Mouse (Mus musculus): ENCODE data around the gene Gm28635.
A peak's percentile ranks its signal among the peaks of the same experiment; 100 is the strongest.

The Gm28635 gene

GRCm38 (mm10) chr2:84637452-84638165, 40.2 kb downstream of the Gm28635 start:
- no peak for DNase-seq (ENCODE audit: low spot score in 2 of 2)

DNA sequence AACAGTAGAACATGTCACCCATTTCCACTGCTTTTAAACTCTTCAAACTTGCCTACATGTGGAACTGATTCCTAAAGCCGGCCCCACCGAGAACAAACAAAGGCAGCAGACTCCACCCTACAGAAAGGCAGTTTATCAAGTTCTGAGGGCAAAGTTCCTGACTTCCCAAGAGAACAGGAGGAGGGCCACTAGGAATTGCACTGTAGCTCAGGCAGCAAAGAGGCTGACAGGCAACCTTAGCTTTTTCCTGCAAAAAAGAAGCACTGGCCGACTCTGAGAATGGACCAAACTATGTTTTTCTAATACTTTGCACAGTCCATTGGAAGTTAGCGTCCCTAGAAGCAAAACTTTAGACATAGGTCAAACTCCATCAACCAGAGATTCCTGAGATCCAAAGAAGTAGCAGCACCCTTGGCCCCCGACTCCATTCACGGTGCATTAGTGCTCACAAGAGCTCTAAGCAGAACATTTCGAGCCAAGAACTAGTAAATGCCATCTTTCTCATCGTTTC, 41.6 kb downstream of the Gm28635 start:
- no peak for DNase-seq (ENCODE audit: low spot score in 2 of 2)

- DNase-seq (ENCODE audit: low spot score in 2 of 2), result no peak
Measured at GRCm38 (mm10) chr2:84635611-84636010, 42.2 kb downstream of the Gm28635 start.

DNA sequence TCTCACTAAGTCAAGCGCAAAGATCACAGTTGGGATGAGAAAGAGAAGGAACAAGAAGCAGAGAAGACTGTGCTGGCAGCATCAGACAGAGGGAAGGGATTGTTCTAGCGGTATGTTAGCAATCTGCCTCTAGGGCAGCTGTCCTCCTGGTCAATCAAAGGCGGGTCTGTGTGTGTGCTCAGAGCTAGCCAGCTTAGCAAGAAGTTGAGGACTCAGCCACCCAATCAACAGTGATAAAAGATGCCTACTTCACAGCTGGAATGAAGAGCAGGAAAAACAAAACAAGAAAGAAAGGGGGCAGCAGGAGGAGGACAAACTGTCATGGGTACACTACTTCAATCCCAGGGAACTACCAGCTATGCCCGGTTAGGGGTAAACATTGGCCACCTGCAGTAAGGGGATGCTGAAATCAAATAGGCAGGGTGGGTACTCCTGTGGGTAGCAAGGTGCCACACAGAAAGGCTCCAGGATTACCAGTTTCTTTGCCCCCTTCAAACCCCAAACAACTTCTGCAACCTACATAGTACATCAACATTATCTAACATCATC, 42.8 kb downstream of the Gm28635 start:
- no peak for DNase-seq (ENCODE audit: low spot score in 2 of 2)

GRCm38 (mm10) chr2:84634006-84634405, 43.8 kb downstream of the Gm28635 start:
- no peak for DNase-seq (ENCODE audit: low spot score in 2 of 2)

DNA sequence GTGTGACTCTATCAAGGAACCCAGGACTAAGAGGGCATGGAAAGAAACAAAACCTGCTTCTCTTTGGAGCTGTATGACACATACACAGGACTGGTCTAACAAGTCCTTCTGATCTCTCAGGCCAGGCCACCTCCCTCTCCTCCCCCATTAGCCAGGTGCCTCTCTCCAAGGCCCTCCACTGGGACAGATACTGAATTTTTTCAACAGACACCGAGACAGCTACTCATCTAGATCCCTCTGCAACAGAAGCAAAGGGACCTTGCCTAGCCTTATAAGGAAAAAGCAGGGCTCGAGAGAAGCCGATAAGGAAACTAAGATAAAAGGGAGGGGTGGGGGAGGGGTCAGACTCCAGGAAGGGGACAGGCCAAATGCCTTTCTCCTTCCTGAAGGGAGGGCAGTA, 44.8 kb downstream of the Gm28635 start:
- DNase-seq (ENCODE audit: low spot score in 2 of 2), result no peak

- DNase-seq (ENCODE audit: low spot score in 2 of 2), result no peak
Measured at GRCm38 (mm10) chr2:84632001-84632400, 45.8 kb downstream of the Gm28635 start.

DNA sequence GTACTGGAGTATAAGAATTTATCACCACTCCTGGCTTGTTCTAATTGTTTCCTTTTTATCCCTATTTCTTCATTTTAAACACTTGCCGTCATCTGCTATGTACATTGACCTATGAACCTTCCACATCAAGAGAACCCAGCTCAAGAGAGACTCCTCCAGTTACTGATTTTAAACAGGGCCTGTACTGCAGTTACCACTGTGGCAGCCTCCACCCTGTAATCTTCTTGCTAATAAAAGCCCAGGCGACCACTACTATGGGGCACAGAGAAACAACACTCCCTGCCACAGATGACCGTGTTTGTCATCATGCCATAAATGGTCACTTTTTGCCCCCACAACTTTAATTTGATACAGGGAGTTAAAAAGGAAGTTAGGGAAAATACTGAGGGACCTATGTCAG, 50.8 kb downstream of the Gm28635 start:
- DNase-seq (ENCODE audit: low spot score in 2 of 2), result no peak

GRCm38 (mm10) chr2:84626366-84626975, 51.4 kb downstream of the Gm28635 start:
- no peak for DNase-seq (ENCODE audit: low spot score in 2 of 2)

DNA sequence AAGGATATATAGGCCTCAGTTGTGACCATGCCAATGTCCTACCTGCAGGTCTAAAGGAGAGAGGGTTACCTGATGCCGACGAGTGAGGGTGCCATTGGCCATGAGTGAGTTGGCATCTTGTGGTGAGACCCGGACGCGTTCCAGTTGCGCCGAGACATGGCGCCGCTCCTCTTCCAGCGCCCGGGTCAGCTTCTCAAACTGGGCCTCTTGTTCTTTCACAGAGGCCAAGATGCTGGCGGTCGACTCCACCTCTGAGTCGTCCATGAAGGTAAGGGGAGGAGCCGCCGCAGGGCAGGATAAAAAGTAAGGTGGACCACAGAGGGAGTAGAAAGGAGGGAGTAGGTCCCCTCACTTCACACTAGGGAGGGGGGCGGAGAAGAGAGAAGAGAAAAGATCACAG, 53.6 kb downstream of the Gm28635 start:
- no peak for DNase-seq (ENCODE audit: low spot score in 2 of 2)

DNA sequence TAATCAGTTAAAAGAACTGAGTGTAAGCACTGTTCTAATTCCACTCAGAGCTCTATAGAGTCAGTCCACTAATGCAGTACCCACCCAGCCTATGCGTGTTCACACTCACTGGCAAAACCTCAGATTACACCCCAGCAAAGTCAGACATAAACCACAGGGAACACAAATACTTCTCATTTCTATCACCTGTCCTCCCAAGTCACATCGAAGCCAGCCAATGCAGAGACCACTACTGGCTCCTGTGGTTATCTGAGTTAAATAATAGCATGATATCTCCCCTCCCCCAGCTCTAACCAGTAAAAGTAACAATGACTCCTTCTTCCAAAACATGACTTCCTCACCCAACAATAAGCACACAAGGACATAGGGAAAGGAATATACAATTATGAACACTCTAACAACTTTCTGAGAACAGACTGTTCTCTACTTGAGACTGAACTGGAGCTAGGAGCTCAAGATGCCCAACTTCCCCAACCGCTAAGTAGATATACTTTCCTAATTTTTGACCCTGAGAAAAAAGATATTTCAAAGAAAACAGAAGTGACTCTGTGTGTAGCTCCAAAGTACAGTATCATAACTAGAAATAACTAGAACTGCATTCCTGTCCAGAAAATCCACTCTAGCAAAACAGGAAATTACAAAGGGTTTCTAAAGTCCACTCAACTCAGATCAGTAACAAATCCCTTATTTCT, 54.3 kb downstream of the Gm28635 start:
- DNase-seq (ENCODE audit: low spot score in 2 of 2), result no peak

DNA sequence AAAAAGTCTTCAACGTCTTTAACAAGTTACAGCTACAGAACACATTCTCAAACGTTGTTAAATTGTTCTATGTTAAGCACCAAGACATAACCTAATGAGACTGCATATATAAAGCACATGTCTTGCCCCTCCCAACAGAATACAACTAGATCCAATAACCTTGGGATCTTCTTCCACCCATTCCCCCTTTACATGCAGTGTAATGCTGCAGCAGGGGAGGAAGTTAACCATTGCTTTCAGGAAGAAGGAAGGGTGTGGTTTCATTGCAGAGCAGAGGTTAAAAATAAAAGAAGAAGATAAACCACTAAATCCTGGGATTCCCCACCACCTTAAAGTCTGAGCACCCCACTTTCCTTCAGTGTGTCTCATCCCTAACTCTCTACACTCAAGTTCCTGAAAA, 55.2 kb downstream of the Gm28635 start:
- no peak for DNase-seq (ENCODE audit: low spot score in 2 of 2)

DNA sequence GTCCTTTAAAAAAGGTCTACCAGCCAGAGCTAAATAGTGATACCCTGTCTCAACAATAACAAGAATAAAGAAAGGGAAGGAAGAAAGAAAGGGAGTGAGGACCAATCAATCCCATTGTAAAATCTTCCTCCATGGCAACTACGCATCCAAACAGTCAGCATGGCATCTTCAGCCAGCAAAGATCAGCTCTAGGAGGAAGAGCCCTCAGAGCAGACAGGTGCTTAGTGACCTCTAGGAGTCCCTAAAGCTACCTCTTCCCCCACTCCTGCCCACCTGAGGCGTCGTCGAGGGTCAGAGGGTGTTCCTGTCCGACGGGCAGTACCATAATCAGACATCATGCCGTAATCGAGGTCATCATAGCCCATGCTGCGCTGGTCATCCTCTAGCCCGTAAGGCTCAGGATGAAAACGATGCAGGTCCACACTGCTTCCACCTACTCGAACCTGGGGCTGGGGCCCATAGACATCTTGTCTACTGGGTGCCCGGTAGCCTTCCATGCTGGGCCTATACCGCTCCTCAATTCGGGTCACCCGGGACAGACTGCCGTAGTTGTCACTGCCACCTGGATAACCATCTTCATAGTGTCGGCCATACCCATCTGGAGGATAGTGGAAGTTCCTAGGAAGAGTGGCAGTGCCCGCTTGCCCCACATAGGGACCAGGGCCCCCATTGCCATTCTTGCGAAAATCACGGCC, 58.0 kb downstream of the Gm28635 start:
- DNase-seq (ENCODE audit: low spot score in 2 of 2), result no peak

DNA sequence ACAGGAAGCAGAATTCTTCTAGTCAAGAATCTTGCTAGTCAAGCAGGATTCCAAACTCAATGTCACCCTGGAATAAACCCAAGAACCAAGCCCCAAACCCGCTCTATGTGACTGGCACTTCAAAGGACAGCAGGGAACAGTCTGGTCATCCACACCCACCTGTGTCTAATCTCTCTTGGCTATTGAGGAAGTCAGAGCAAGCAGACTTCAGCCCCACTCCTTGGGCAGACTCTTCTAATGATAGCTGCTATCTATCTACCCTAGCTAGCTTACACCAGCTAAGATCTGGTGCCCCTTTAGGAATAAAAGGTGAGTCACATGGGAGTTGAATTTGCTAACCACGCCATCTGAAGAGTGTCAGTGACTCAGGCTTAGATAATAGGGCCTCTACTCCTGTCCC, 58.9 kb downstream of the Gm28635 start:
- no peak for DNase-seq (ENCODE audit: low spot score in 2 of 2)

DNA sequence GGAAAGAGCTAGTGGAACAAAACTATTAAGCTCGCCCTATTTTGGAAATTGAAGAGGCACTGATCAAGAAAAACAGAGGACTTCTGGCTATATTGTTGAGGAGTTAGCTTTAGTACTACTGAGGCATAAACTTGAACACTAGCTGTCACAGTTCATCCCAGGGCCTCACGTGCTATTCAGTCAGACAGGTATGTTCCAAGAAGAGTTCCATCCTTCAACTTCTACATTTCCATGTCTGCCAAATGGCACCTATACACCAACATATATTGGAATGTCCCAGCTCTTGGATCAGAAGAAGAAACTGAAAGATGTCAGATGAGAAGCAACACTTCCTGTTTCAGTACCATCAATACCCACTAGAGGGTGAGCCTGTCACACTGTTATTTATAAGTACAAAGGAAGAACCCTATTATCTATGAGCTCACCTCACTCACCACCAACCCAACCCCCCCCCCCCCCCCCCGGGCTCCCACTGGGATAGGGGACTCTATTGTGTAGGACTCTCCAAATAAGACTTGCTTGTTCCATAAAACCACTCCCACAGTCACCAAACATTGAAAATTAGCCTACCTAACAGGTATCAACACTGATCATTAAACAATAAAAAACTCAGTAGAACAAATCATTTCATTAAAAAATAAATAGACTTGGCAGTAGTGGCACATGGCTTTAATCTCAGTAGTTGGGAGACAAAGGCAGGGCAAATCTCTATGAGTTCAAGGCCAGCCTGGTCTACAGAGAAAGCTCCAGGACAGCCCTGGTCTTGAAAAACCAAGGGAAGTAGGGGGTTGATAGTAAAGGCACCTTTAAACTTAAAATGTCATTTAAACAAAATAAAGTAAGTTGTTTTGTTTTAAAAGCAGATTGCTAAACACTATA, 60.0 kb downstream of the Gm28635 start:
- DNase-seq (ENCODE audit: low spot score in 2 of 2), result peak in 1 of 2 experiments; percentile 40

DNA sequence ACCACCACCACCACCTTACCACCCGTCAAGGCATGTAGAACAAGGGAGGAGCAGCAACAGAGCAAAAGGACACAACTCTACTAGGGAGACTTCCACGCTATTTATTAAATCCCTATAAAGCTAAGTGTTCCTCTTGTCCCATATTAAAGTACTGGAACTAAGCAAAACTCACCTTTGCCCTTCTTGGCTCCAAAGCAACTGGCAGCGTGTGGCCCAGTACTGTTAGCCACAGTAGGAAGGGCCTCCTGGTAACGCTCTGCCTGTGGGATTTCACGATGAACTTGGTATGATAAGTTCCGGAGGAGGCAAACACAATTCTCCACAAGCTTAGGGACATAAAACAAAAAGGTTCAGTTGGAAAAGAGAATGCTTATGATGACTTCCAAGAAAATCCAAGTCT, 65.1 kb downstream of the Gm28635 start:
- no peak for DNase-seq (ENCODE audit: low spot score in 2 of 2)

DNA sequence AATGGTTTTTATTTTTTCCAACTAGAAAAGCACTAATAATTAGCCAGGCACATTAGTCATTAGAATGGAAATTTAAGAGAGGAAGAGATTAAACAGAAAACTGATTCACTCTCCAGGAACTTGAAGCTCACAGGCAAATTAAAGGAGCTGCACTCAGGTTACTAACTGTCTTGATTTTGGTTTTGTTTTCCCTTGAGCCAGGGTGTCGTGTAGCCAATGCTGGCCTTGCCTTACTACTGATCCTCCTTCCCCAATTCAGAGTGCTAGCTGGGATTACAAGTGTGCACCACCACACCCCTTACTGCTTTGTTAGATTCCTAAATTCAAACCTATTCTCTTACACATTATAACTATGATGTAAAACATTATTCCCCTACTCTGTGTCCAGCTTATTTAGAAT, 70.0 kb downstream of the Gm28635 start:
- no peak for DNase-seq (ENCODE audit: low spot score in 2 of 2)

- DNase-seq (ENCODE audit: low spot score in 2 of 2), result no peak
Measured at GRCm38 (mm10) chr2:84600977-84601376, 76.9 kb downstream of the Gm28635 start.

- DNase-seq (ENCODE audit: low spot score in 2 of 2), result no peak
Measured at GRCm38 (mm10) chr2:84599270-84599888, 78.5 kb downstream of the Gm28635 start.

- DNase-seq (ENCODE audit: low spot score in 2 of 2), result no peak
Measured at GRCm38 (mm10) chr2:84597123-84597522, 80.7 kb downstream of the Gm28635 start.

DNA sequence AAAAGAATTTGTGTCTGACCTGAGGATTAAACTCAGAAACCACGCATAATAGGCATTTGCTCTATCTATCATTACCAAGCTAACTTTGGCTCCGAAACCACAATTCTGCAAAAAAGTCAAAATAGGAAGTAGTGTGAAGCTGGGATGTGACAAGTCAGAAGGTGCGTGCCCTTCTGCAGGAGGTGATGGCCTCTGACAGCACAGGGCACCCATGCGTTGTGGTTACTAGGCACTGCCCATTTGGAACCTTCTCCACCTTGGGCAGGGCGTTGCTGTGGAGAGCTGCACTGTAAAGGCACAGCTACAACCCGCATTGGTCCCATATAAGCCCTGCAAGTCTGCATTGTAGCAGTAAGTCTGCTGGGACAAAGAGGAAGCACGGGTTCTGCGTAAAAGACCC, 85.0 kb downstream of the Gm28635 start:
- no peak for DNase-seq (ENCODE audit: low spot score in 2 of 2)
